Mouse (Mus musculus) retina, postnatal 7 days (tissue): ENCODE measurements around the gene Mus81.
"Not testable (repeated sequence)": the region's sequence is repeated elsewhere in the genome, so short reads cannot be mapped to it uniquely, and the experiment has no call there.

Experiments
- DNase-seq: peaks from one replicate; pipeline ENCODE4 v3.0.0-alpha.2; 2012; ENCODE audit warnings: low read depth, low spot score

The Mus81 gene

DNA sequence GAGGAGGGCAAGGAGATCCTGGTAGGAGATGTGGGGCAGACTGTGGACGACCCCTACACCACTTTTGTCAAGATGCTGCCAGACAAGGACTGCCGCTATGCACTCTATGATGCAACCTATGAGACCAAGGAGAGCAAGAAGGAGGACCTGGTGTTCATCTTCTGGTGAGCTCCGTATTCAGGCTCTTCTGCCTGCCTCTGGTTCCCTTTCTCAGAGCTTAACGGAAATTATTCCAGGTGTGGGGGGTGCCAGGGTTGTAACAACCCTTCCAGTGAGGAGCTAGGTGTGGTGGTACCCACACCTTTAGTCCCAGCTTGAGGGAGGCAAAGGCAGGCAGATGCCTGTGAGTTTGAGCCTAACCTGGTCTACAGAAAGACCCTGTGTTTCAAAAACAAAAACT, 4.4 kb upstream of the Mus81 start:
- DNase-seq, result no peak

DNA sequence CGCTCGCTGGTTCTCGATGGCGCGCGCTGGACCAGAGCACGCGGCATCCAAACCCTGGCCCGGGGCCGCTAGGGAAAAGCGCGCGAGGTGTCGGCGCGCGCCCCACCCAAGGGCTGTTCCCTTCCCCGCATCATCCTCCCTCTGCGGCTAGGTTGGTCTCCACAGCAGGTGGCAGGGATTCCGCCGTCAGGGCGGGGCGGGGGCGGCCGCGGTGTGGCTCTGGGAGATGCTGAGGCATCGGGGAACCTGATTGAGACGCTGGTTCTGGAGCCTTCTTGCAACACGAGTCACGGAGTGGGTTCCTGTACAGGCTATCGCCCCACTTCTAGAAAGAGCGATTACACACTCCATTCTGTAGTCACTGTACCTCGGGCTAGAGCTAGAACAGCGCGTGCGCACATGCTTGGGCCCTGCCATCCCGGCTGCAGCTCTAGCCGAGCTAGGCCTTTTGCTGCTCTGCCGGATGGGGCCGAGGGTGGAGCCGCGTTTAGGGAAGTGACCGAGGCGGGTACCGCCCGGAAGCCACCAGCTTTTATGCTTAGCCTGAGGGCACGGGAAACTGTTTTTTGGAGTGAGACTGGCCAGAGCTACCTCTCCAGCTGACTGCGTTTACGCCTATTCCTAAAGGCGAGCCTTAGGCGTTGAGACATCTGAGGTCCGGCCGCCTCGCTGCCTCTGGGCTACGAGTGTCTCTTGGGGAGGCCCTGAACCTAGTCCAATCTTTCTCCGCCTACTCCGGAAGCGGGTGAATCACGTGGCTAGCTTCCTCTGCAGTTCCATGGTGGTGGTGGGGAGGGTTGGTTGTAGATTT, 2.9 kb upstream of the Mus81 start:
- peak; percentile 37 for DNase-seq

DNA sequence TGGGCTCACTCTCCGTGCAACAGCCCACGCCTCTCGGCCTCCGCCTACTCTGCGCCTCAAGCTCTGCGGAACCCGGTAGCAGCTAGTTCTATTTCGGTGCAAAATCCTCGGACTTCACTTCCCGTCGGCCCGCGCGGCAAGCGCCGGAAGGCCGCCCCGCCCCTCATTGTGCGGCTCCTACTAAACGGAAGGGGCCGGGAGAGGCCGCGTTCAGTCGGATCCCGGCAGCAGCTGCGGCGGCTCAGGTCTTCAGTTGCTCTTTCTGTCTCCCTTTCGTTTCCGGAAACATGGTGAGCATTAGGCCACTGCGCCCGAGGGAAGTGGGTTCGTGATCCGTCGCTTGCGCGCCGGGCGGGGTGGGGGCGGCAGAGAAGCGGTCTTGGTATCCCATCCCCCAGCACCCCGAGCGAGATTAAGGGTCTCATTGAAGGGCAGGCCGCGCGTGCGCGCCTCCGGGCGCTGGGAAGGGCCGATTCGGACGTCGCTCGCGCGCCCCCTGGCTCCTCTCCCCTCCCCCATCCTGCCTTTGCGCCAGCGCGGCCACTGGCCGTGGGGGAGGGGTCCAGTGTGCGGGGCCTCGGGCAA, 2.2 kb upstream of the Mus81 start, which contains the start of gene Cfl1:
Gene Cfl1, plus strand, starts transcription at position 143 of the 585 bp plus-strand sequence.
- peak; percentile 88 for DNase-seq

DNA sequence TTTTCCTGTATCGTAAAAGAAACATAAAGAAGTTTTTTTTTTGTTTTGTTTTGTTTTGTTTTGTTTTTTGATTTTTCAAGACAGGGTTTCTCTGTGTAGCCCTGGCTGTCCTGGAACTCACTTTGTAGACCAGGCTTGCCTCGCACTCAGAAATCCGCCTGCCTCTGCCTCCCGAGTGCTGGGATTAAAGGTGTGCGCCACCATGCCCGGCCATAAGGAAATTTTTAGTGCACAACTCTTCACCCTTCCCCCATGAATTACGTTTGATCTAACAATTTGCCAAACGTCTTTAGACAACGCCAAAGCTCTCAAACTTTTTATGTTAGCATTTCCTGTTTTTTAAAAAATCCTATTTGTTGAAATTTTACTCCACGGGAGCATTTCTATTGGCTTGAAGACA, 1.5 kb upstream of the Mus81 start:
- DNase-seq, result not testable (repeated sequence)

DNA sequence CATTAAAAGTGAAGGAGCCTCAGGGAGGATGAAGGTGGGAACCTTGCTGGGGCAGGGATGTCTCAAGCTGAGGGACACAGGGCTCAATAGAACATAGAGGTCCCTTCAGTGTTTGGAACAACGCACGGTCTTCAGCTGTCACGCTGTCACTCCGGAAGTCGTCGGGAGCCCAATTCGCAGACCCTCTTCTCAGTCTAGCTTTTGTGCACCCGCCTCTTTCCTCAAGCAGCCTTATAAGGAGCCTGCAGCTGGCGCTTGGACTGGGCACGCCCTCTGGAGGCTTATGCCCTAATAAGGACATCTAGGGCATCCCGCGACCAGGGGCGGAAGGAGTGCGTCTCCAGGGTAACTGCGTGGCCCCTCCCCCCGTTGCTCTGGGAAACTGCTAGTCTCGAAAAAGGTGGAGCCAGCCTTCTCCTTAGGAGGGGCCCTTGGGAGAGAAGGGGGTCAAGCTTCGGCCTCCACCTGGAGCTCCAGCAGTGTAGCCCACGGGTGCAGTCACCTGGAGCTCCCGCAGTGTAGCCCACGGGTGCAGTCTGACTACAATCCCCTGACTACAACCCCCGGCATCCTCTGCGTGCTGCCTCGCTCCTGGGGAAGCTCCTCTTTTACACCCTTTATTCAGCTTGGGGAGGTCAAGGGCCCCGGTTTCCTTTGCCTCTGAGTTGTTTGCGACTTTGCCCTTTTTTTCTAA, 823 bp upstream of the Mus81 start:
- peak; percentile 93 for DNase-seq

DNA sequence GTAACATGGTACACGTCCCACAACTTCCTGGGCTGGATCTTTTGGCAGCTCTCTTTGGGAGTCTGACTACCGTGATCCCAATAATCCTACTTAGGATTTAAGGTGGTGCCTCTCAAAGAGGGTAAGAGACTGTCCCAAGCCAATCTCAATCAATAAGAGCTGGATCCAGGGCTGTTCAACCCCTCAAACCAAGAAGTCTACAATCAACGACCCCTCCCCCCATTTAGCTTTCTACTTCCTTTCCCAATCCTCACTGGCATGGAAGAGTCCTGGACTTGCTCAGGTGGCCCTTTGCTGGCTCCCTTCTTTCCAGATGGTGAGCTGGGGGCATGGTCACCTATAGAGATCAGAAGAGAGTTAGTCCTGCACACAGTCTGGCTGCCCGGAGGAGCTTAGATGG, 1.4 kb downstream of the Mus81 start:
- DNase-seq, result no peak

DNA sequence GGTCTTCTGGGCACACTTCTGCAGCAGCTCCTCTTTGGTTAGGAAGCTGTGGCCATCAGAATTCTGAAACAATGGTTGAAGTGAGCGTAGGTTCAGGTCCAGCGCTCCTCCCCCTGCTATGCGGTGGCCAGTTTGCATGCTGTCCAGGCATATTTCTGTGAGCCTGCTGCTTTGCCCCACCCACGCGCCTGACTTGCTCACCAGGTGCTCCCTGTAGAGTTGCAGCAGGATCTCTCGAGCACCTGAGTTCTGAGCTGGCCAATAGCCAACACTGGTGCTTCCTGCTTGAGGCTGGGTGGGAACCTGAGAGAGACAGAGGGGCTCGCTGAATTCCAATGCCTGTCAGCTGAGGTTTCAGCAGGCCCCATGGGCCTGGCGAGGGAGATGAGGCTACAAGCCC, 1.9 kb downstream of the Mus81 start:
- no peak for DNase-seq

DNA sequence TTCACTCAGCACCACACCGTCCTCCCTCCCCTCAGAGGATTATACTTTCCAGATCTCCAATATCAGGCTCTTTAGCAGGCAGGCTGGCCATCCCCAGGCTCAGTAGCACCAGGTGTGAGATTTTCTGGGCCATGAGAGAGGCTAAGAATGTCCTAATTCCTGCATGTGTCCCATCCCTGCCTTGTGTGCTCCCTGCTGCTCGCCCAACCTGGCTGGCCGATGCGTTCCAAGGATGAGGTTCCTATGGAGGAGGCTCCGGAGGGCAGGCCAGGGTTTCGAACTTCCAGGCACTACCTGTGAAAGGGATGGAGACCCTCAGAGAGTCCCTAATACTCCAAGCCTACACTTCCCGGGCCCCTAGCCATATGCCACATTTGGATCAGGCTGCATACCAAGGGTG, 2.4 kb downstream of the Mus81 start:
- no peak for DNase-seq

DNA sequence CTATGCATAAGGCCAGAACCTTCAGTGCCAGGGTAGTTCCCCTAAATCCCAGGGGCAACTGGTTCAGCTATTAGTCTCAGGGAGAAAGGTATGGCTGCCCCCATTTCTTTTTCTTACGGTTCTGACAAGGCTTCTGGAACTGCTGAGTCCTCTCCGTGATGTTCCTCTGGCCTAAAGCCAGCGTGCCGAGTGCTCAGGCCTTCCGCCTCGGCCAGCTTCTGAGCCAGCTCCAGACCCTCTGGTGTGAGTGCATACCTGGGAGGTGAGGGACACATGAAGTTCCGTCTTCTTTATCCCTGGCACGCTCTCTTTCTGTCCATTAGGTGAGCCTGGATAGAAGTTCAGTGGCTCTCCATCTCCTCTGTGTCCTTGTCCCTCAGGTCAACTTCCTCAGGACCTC, 2.8 kb downstream of the Mus81 start:
- no peak for DNase-seq

DNA sequence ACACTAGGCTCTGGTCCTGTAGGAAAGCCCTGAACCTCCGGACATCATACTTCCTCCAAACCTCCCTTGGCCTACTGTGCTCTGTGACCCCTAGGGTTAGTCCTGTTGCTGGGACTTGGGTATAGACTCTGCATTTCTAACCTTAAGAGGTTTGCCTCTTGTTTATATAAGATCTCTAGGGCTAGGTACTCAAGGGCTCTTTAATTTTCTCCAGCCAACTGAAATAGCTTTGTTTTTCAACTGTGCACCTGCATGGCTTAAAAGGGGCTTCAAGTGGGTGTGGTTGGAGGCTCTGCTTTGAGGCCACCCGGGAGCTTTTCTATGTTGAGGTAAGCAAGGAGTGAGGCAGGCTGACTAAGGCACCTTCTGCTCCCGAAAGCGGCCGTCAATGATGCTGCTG, 3.7 kb downstream of the Mus81 start:
- no peak for DNase-seq

DNA sequence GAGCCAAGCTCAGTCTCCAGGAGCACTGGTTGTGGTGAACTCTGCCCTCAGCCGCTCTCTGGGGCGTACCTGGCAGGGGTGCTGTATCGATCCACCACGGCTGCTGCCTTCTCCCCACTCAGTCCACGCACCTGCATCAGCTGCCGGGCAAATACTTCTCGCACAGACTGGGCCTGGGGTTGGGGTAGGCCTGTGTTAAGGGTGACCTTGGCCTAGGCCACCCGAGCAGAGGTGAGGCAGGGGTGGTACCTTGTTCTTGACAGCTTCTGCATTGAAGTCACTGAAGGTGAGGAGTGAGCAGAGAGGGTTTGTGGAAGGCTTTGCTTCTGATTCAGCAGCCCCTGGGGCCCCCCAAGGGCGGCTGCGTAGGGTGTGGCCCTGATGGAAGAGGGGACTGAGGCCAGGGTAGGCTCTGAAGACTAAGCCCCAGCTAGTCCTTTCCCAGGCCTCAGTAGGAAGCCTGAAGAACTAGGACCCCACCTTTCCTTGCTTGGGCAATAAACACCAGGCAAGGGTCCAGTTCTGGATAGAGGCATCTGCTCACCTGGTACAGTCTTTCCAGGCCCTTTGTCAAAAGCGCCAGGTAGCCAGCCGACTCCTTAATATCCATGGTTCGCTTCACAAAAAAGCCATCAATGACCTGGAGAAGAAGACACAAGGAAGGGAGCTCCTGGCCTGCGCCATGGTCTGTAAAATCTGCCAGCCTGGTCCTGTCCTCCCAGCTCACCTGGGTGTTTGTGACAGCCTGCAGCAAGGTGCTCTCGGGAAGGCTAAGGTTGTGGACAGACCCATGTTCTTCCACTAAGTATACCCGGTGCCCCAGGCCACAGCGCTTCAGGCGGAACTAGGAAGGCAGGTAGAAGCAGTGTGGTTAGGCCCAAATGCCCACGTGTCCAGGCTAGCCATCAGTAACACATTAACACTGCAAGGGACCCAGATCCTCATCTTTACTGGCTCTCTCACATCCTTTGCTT, 4.5 kb downstream of the Mus81 start:
- DNase-seq, result no peak

DNA sequence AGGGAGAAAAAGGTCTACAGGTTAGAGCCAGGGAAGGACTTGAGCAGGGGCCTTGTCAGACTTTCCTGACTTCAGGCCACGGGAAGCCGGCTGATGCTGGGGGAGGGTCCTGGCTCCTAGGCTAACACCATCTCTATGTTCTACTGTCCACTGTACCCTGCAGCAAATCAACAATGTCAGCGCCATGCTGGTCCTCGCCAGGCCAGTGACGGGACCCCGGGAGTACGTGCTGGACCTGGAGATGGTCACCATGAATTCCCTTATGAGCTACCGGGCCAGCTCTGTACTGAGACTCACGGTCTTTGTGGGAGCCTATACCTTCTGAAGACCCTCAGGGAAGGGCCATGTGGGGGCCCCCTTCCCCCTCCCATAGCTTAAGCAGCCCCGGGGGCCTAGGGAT, 6.8 kb downstream of the Mus81 start:
- no peak for DNase-seq

DNA sequence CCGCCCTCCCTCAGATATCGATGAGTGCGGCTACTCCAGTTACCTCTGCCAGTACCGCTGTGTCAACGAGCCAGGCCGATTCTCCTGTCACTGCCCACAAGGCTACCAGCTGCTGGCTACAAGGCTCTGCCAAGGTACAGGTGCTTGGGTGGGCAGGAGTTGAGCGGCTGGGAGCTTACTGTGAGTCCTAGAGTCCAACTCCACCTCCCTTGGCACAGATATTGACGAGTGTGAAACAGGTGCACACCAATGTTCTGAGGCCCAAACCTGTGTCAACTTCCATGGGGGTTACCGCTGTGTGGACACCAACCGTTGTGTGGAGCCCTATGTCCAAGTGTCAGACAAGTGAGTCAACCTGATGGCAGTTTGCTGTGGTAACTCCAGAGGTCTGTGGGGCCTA, 8.2 kb downstream of the Mus81 start:
- no peak for DNase-seq

DNA sequence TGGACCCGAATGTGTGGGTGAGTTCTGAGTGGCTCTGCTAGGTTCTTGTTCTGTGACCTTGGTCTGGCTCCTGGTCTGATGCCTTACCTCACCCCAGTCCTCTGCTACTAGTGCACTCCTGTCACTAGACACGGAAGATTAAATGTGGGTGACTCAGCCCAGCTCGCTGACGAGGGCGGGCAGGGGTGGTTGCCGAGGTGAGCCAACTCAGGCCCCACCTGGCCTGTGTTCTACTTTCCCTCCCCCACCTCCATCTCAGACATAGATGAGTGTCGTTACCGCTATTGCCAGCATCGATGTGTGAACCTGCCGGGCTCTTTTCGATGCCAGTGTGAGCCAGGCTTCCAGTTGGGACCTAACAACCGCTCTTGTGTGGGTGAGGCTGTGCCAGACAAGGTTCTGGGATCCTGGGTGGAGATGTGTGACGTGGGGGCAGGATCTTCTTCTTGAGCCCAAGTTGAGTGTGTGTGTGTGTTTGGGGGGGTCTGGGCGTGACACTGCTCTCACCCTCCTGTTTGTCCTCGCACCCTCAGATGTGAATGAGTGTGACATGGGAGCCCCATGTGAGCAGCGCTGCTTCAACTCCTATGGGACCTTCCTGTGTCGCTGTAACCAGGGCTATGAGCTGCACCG, 10.4 kb downstream of the Mus81 start:
- no peak for DNase-seq

DNA sequence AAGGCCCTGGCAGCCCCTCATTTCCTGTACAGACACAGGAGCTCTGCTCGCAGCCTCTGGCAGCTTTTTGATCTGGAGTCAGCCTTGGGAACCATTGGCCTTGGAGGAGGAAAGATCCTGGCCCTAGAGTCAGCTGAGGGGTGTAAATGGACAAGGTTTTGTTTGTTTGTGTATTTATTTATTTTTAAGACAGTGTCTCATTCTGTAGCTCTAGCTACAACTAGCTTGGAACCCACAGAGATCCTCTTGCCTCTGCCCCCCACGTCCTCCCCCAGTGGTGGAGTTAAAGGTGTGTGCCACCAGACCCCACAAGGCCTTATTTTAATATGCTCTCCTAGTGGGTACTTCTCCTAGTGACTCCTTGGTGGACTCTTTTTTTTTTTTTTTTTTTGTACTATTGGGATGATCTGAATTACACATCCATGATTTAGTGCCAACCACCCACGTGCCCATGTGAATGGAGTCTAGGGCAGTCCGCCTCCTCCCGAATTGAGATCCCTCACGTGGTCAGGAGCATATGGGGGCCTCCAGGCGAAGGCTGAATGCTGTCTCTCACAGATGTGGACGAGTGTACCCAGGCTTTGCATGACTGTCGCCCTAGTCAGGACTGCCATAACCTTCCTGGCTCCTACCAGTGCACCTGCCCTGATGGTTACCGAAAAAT, 11.1 kb downstream of the Mus81 start:
- DNase-seq, result no peak

DNA sequence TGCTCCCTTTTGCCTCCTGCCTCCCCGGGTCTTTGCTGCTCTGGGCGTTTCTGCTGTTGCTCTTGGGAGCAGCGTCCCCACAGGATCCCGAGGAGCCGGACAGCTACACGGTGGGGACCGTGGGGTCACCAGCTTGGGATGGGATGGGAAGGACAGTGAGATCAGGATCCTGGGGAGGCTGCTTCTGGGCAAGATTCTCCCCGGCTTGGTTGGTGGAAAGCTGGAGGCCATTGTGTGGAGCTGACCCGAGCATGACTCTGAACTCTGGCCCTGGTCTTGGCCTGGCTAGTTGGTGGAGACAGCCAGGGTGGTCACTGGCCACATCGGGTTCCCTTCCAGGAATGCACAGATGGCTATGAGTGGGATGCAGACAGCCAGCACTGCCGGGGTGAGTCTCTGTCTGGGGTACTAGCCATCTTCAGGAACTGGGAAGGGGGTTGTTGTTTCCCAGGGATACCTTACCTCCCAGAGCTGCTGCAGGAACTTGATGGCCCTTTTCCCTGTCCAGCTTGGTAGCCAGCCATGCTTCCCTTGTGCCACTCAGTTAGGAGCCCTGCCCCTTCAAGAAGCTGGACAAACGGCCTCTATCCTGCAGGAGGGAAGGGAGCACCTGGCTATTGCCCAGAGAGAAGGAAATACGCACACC, 13.0 kb downstream of the Mus81 start:
- no peak for DNase-seq

DNA sequence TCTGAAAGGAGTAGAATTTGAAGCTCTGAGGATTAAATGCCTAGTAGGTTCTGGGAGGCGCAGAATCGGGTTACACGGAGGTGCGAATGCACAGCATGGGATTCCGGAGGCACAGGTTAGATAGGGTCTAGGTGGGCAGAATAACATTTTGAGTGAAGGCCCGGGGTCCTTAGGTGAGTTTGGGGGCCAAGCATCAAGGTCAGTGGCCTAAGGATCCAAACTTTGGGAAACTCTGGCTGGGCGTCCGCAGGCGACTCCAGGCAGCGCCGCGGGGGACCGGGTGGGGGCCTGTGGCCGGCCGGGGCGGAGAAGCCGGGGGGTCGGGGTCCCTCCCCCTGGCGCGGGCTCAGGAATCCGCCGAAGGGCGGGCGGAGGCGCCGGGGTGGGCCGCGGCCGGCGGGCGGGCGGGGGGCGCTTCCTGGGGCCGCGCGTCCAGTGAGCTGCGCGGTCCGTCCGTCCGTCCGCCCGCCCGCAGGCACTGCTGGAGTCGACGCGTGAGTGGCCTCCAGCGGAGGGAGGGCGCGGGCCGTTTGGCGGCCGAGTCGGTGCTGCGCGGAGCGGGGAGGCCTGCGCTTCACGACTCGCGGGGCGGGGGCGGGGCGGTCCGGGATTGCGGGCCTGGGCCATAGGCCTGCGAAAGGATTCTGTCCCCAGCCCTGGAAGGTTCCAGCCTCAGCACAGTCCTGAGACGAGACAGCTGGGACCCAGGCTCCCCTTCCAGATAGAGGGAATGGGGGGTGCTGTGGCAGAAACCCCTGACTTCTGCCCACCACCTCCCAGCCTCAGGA, 13.7 kb downstream of the Mus81 start:
- no peak for DNase-seq

DNA sequence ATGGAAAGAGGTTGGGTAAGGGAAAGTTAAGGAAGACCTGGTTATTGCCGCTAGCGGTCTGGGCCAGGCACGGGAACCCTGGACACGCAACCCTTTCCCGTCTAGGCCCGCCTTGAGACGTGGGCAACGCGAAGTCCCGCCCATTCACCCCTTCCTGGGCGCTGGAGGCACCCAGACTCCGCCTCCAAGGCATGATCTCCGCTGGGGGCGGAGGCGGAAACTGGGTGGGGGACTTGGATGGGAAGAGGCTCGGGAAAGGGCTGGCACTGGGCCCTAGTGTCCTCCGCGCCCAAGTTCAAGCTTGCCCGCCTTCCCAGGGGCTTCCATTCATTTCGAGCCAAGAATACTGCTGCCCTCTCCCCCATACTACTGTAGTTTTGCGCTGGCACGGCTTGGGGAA, 14.5 kb downstream of the Mus81 start, which contains the start of gene Efemp2:
Gene Efemp2, plus strand, starts transcription at position 235 of the 400 bp plus-strand sequence.
- peak; percentile 47 for DNase-seq

DNA sequence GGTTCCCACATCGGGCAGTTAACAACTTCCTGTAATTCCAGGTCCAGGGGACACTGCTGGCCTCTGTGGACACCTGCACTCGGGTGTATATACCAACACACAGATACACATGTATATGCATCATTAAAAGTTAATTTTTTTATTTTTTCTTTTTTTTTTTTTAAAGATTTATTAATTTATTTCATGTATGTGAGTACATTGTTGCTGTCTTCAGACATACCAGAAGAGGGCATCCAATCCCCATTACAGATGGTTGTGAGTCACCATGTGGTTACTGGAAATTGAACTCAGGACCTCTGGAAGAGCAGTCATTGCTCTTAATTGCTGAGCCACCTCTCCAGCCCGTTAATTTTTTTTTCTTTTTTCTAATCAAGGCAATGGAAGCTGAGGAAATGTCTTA, 15.3 kb downstream of the Mus81 start:
- no peak for DNase-seq
